Mouse (Mus musculus): ENCODE measurements at regions not wholly inside any gene's neighbourhood (a gene's known extent, or its start where the extent isn't known, plus 50 kb on each side); places are given as distances from the start of the nearest gene placed in this dataset.

- TF ChIP-seq POLR2A (IDR thresholded peaks at IDR 0.05; ENCODE audit: low read depth, low read length), result no peak
- TF ChIP-seq CTCF (conservative IDR thresholded peaks at IDR 0.05; ENCODE audit: insufficient read depth, insufficient read length, low read depth, low read length), result no peak
These were observed 63.5 kb upstream of the Trp53i11 start for GRCm38 (mm10) chr2:93123829-93124228.
